Mouse (Mus musculus) forebrain, embryonic 14.5 days (tissue): Measurements from ENCODE around the gene Catsperg1. TPM values are rescaled to one million over a fixed set of nuclear protein-coding genes. Genes with fewer than 3 reads are reported as not detected.
"Not testable (repeated sequence)": the region's sequence is repeated elsewhere in the genome, so short reads cannot be mapped to it uniquely, and the experiment has no call there.

Experiments
- ATAC-seq: fragments of 200-750 bp; cut with Nextera tagmentation; 2 replicates; pipeline ENCODE4 v1.8.0; 2017; ENCODE audit warnings: mild to moderate bottlenecking, moderate library complexity
- DNase-seq: peaks from one replicate; pipeline ENCODE4 v3.0.0-alpha.2; 2015; ENCODE audit warnings: low spot score
- H3K27ac ChIP-seq: fragments of 300-500 bp; sonication (generic); 2 replicates; pipeline ENCODE4 v1.5.1; 2014; ENCODE audit warnings: low read depth, mild to moderate bottlenecking, control low read depth, low read length, moderate library complexity
- H3K27me3 ChIP-seq: fragments of 300-500 bp; sonication (generic); replicated peaks from 2 replicates; pipeline ENCODE4 v1.6.1; 2014; ENCODE audit warnings: low read length, control low read depth, mixed read lengths; ENCODE audit not compliant: control insufficient read depth, insufficient read depth
- H3K36me3 ChIP-seq: fragments of 300-500 bp; sonication (generic); 2 replicates; pipeline ENCODE4 v1.6.1; 2014; ENCODE audit warnings: low read length, control low read depth; ENCODE audit not compliant: control insufficient read depth, insufficient read depth
- H3K4me1 ChIP-seq: fragments of 300-500 bp; sonication (generic); 2 replicates; pipeline ENCODE4 v1.6.1; 2014; ENCODE audit warnings: antibody characterized with exemption, low read length, control low read depth; ENCODE audit not compliant: control insufficient read depth, insufficient read depth
- H3K4me2 ChIP-seq: fragments of 300-500 bp; sonication (generic); 2 replicates; pipeline ENCODE4 v1.6.1; 2014; ENCODE audit warnings: mild to moderate bottlenecking, control low read depth, low read length
- H3K4me3 ChIP-seq: fragments of 300-500 bp; sonication (generic); 2 replicates; pipeline ENCODE4 v1.5.1; 2014; ENCODE audit warnings: low read depth, low read length, control low read depth
- H3K9ac ChIP-seq: fragments of 300-500 bp; sonication (generic); 2 replicates; pipeline ENCODE4 v1.6.1; 2014; ENCODE audit warnings: mild to moderate bottlenecking, low read length, control low read depth, moderate library complexity
- H3K9me3 ChIP-seq: fragments of 300-500 bp; sonication (generic); replicated peaks from 2 replicates; pipeline ENCODE4 v1.6.1; 2016; ENCODE audit warnings: low read length, control low read depth, mixed read lengths; ENCODE audit not compliant: control insufficient read depth
- WGBS: fragments of 180-500 bp; shearing (Covaris S2); extraction: QIAGEN DNeasy Blood & Tissue Kit; methylation state at CpG from one replicate; pipeline ENCODE4 v1.1.7; 2014; 5-methylcytosine and 5-hydroxymethylcytosine counted together
- polyA plus RNA-seq: library from polyadenylated mRNA; unstranded; fragments of >200 nt; fragmentation: Nextera tagmentation; extraction: Ambion mirVana; gene quantifications from 2 replicates; pipeline ENCODE4 v1.2.1, GENCODE M21; 2014

The Catsperg1 gene
- polyA plus RNA-seq, 1 experiment from 2014 or later = 0.85 TPM

GRCm38 (mm10) chr7:29214846-29215245 lies 1.0 kb upstream of the Catsperg1 start:
- DNase-seq (no peak), ATAC-seq (no peak)
- H3K4me1 ChIP-seq = no peaks in the 10 kb centered on the region
- WGBS = 48% methylated on average over 15 of the region's 15 CpGs
- H3K4me2 ChIP-seq = no peak overlapping the region
- no peak overlapping the region for H3K9ac ChIP-seq
- no peaks in the 10 kb centered on the region for H3K36me3 ChIP-seq
- H3K4me3 ChIP-seq = no peak overlapping the region
- no peaks in the 10 kb centered on the region for H3K27me3 ChIP-seq
- H3K27ac ChIP-seq = no peak overlapping the region
- H3K9me3 ChIP-seq = no peaks in the 10 kb centered on the region

DNA sequence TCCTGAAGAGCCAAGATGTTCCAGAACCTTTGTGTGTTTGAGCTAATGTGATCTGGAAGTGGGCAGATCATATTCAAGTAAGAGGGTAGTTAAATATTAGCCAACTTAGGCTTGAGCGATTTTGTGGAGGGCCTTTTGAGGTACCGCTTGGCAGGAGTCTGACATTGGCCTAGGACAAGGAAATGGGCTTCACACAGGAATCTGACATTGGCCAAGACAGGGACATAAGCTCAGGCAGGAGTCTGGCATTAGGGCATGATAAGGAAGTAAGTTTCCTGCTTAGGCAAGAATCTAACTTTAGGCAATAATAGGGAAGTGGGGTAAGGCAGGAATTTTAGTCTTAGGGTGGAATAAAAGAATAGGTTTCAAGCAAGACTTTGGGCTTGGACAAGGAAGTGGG lies 401 bp upstream of the Catsperg1 start:
- H3K9ac ChIP-seq = no peak overlapping the region
- H3K27me3 ChIP-seq = no peaks in the 10 kb centered on the region
- no peak overlapping the region for H3K4me3 ChIP-seq
- DNase-seq (no peak), ATAC-seq (no peak)
- H3K27ac ChIP-seq = no peak overlapping the region
- H3K9me3 ChIP-seq = no peaks in the 10 kb centered on the region
- peak overlapping the region; percentile 44; the same call in 1 of the 2 replicates for H3K4me2 ChIP-seq
- H3K36me3 ChIP-seq = no peaks in the 10 kb centered on the region
- WGBS = 73% methylated on average over 2 of the region's 2 CpGs
- no peaks in the 10 kb centered on the region for H3K4me1 ChIP-seq

DNA sequence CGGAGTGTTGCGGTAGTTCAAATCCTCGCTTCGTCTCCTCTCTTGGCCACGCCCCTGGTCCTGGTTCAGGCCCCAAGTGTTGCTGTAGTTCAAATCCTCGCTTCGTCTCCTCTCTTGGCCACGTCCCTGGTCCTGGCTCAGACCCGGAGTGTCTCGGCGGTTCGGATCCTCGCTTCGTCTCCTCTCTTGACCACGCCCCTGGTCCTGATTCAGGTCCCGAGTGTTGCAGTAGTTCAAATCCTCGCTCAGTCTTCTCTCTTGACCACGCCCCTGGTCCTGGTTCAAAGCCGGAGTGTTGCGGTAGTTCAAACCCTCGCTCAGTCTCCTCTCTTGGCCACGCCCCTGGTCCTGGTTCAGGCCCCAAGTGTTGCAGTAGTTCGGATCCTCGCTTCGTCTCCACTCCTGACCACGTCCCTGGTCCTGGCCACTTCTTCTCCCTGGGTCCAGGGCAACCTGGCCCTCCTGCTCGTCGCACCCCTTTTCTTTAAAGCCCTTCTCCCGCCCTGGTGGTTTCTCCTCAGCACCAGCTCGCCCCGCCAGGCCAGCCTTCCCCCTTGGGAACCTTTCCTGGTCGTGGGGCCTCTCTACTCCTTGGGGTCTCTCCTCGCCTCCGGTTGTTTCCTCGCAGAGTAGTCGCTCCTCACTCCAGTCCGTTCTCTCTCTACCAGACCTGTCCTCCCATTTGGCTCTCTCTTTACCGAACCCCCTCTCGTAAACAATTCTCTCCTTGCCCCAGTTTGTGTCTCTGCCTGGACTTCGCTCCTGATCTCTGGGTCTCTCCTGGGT lies 867 bp downstream of the Catsperg1 start:
- H3K36me3 ChIP-seq, H3K4me1 ChIP-seq, H3K27ac ChIP-seq, H3K9me3 ChIP-seq, H3K27me3 ChIP-seq, DNase-seq, H3K9ac ChIP-seq: not testable (repeated sequence)
- WGBS = 16% methylated on average over 39 of the region's 40 CpGs
- ATAC-seq = 0 out of 2 replicates have a peak, but pooled peaks have one; percentile 24
- Histone ChIP-seq H3K4me2 (peak overlapping the region; percentile 44), H3K4me3 (0 out of 2 replicates have a peak overlapping the region, but pooled peaks have one; percentile 18)

GRCm38 (mm10) chr7:29212199-29212765 lies 1.6 kb downstream of the Catsperg1 start:
- no peaks in the 10 kb centered on the region for H3K27me3 ChIP-seq
- H3K4me2 ChIP-seq = no peak overlapping the region
- DNase-seq (no peak), ATAC-seq (no peak)
- no peak overlapping the region for H3K27ac ChIP-seq
- H3K36me3 ChIP-seq = no peaks in the 10 kb centered on the region
- no peak overlapping the region for H3K9ac ChIP-seq
- H3K4me1 ChIP-seq = no peaks in the 10 kb centered on the region
- no peaks in the 10 kb centered on the region for H3K9me3 ChIP-seq
- WGBS = 18% methylated on average over 26 of the region's 26 CpGs
- no peak overlapping the region for H3K4me3 ChIP-seq

GRCm38 (mm10) chr7:29211415-29212198 lies 2.2 kb downstream of the Catsperg1 start:
- no peaks in the 10 kb centered on the region for H3K9me3 ChIP-seq
- peak overlapping the region; percentile 44 for H3K4me2 ChIP-seq
- ATAC-seq (peak; percentile 54; the same call in 1 of the 2 replicates), DNase-seq (peak; percentile 62)
- H3K27ac ChIP-seq = no peak overlapping the region
- no peaks in the 10 kb centered on the region for H3K36me3 ChIP-seq
- peak overlapping the region; percentile 21 for H3K4me3 ChIP-seq
- H3K9ac ChIP-seq = no peak overlapping the region; the same call in 1 of the 2 replicates
- no peaks in the 10 kb centered on the region for H3K4me1 ChIP-seq
- 6% methylated on average over 34 of the region's 34 CpGs for WGBS
- no peaks in the 10 kb centered on the region for H3K27me3 ChIP-seq

GRCm38 (mm10) chr7:29211013-29211412 lies 2.8 kb downstream of the Catsperg1 start:
- DNase-seq, H3K27me3 ChIP-seq, H3K27ac ChIP-seq, H3K36me3 ChIP-seq, H3K9ac ChIP-seq, ATAC-seq, H3K9me3 ChIP-seq, H3K4me1 ChIP-seq: not testable (repeated sequence)
- peak overlapping the region; percentile 21 for H3K4me3 ChIP-seq
- WGBS = 33% methylated on average over 13 of the region's 15 CpGs
- H3K4me2 ChIP-seq = peak overlapping the region; percentile 44

DNA sequence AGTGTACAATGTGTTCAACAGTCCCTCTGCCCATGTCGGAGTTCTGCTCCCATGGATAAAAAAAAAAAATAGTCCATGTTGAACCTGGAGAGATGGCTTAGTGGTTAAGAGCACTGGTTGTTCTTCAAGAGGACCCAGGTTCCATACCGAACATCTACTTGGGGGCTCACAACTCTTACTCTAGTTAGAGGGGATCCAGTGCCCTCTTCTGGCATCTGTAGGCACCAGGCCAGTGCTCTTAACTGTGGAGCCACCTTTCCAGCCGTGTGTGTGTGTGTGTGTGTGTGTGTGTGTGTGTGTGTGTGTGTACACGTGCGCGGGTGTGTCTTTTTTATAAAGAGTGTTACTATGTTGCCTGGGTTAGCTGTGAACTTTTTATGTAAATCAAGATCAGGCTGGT lies 11.3 kb downstream of the Catsperg1 start:
- 87% methylated on average over 6 of the region's 6 CpGs for WGBS
- ATAC-seq (no peak), DNase-seq (no peak)
- H3K4me1 ChIP-seq = no peaks in the 10 kb centered on the region
- no peaks in the 10 kb centered on the region for H3K27me3 ChIP-seq
- H3K9ac ChIP-seq = no peak overlapping the region
- H3K27ac ChIP-seq = no peak overlapping the region
- no peak overlapping the region for H3K4me3 ChIP-seq
- H3K4me2 ChIP-seq = no peak overlapping the region
- no peaks in the 10 kb centered on the region for H3K9me3 ChIP-seq
- H3K36me3 ChIP-seq = no peaks in the 10 kb centered on the region

DNA sequence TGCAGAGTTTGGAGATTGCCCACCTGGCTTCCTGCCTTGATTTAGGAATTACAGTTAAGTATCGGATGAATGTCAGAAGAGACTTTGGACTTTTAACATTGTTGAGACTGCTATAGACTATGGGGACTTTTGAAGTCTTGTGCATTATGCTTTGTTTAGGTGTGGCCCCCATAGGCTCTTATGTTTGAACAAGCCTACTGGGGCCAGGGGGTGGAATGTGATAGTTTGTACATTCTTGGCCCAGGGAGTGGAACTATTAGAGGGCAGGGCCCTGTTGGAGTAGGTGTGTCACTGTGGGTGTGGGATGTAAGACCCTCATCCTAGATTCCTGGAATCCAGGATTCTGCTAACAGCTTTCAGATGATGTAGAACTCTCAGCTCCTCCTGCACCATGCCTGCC lies 19.6 kb downstream of the Catsperg1 start:
- H3K4me3 ChIP-seq, H3K4me2 ChIP-seq, H3K27me3 ChIP-seq, H3K4me1 ChIP-seq, DNase-seq, H3K36me3 ChIP-seq, H3K9ac ChIP-seq, H3K27ac ChIP-seq, ATAC-seq, H3K9me3 ChIP-seq: not testable (repeated sequence)
- WGBS = 100% methylated on average over 1 of the region's 1 CpGs
